Mouse (Mus musculus): Measurements from ENCODE around the gene Pik3ap1.

DNA sequence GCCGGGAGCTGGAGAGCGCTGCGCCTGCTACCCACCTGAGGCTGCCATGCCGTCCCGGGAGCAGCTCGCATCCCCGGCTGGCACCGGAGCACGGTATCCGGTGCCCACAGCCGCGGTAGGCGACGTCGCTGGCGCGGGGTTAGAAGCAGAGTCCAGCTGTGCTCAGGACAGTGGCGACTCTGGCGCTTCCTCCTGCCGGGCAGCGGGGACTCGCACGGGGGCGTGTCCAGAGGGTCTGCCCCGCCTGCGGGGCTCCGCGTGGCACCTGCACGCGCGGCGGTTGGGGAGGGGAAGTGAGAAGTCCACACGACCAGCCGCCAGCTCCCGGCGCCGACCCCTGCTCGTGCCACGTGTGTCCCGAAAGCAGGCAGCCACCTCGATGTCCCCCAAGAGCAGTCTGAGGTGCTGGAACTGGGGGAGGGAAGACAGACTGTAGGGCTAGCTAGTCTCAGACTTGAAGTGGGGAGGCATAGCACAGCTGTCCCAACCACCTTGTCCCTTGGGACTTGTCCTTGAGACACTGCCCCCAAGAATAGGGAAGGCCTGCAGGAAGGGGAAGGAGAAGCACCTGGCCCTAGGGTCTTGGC lies at the start of gene Pik3ap1:
- TF ChIP-seq CTCF (conservative IDR thresholded peaks at IDR 0.05; ENCODE audit: low read length) (no peak), NANOG (IDR thresholded peaks at IDR 0.05; ENCODE audit: borderline replicate concordance, low read length) (no peak), POU5F1 (IDR thresholded peaks at IDR 0.05; ENCODE audit: borderline replicate concordance, low read length) (no peak)
